Mouse (Mus musculus): ENCODE results near the gene Mier1.

DNA sequence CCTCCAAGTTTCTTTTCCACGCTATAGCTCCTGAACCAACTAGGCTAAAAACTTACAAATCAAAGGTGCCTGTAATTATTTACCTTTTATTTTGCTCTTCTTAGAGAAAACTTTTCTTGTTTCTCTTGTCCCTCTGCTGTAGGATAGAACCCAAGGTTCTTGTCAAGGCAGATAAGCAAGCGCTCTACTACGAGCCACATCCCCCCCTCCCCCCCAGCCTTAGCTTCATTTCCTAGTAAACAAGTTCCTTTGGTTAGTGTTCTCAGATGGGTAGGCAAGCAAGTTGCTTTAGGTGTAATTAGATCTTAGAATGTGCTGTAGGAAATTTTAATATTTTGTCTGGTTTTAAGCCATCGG, 5.8 kb downstream of the Mier1 start:
- TF ChIP-seq CTCF (IDR thresholded peaks at IDR 0.05; ENCODE audit: borderline replicate concordance, insufficient read depth, low read length) (no peak), POLR2A (IDR thresholded peaks at IDR 0.05; ENCODE audit: low read depth, low read length) (no peak)
